Mouse (Mus musculus) midbrain, embryonic 14.5 days (tissue): Measurements from ENCODE around the gene Acad8. TPM values are rescaled to one million over a fixed set of nuclear protein-coding genes. Genes with fewer than 3 reads are reported as not detected.

ENCODE experiments used
- ATAC-seq: fragments of 200-750 bp; cut with Nextera tagmentation; 2 replicates; pipeline ENCODE4 v1.8.0; 2017; ENCODE audit warnings: moderate number of reproducible peaks, moderate library complexity; ENCODE audit not compliant: low FRiP score, low TSS enrichment
- DNase-seq: peaks from one replicate; pipeline ENCODE4 v3.0.0-alpha.2; 2015
- H3K27ac ChIP-seq: fragments of 300-500 bp; sonication (generic); replicated peaks from 2 replicates; pipeline ENCODE4 v1.5.1; 2014; ENCODE audit warnings: mild to moderate bottlenecking, low read depth, low read length, moderate library complexity
- H3K27me3 ChIP-seq: fragments of 300-500 bp; sonication (generic); 2 replicates; pipeline ENCODE4 v1.6.1; 2014; ENCODE audit warnings: low read length, control low read depth, mixed read lengths; ENCODE audit not compliant: control insufficient read depth, insufficient read depth
- H3K36me3 ChIP-seq: fragments of 300-500 bp; sonication (generic); 2 replicates; pipeline ENCODE4 v1.6.1; 2014; ENCODE audit warnings: low read length, control low read depth; ENCODE audit not compliant: control insufficient read depth, insufficient read depth
- H3K4me1 ChIP-seq: fragments of 300-500 bp; sonication (generic); 2 replicates; pipeline ENCODE4 v1.6.1; 2014; ENCODE audit warnings: mild to moderate bottlenecking, antibody characterized with exemption, low read length, control low read depth; ENCODE audit not compliant: control insufficient read depth, insufficient read depth
- H3K4me2 ChIP-seq: fragments of 300-500 bp; sonication (generic); 2 replicates; pipeline ENCODE4 v1.6.1; 2014; ENCODE audit warnings: mild to moderate bottlenecking, low read length, moderate library complexity
- H3K4me3 ChIP-seq: fragments of 300-500 bp; sonication (generic); replicated peaks from 2 replicates; pipeline ENCODE4 v1.5.1; 2014; ENCODE audit warnings: low read depth, low read length
- H3K9ac ChIP-seq: fragments of 300-500 bp; sonication (generic); replicated peaks from 2 replicates; pipeline ENCODE4 v1.6.1; 2014; ENCODE audit warnings: mild to moderate bottlenecking, low read length, moderate library complexity
- H3K9me3 ChIP-seq: fragments of 300-500 bp; sonication (generic); 2 replicates; pipeline ENCODE4 v1.6.1; 2016; ENCODE audit warnings: low read length, control low read depth, mixed read lengths; ENCODE audit not compliant: control insufficient read depth
- WGBS: fragments of 180-500 bp; shearing (Covaris S2); extraction: QIAGEN DNeasy Blood & Tissue Kit; methylation state at CpG from one replicate; pipeline ENCODE4 v1.1.7; 2014; 5-methylcytosine and 5-hydroxymethylcytosine counted together
- polyA plus RNA-seq: library from polyadenylated mRNA; unstranded; fragments of >200 nt; fragmentation: Nextera tagmentation; extraction: Ambion mirVana; gene quantifications from 2 replicates; pipeline ENCODE4 v1.2.1, GENCODE M21; 2014

The Acad8 gene
- 27.3 and 28.5 TPM in 2 replicates for polyA plus RNA-seq

DNA sequence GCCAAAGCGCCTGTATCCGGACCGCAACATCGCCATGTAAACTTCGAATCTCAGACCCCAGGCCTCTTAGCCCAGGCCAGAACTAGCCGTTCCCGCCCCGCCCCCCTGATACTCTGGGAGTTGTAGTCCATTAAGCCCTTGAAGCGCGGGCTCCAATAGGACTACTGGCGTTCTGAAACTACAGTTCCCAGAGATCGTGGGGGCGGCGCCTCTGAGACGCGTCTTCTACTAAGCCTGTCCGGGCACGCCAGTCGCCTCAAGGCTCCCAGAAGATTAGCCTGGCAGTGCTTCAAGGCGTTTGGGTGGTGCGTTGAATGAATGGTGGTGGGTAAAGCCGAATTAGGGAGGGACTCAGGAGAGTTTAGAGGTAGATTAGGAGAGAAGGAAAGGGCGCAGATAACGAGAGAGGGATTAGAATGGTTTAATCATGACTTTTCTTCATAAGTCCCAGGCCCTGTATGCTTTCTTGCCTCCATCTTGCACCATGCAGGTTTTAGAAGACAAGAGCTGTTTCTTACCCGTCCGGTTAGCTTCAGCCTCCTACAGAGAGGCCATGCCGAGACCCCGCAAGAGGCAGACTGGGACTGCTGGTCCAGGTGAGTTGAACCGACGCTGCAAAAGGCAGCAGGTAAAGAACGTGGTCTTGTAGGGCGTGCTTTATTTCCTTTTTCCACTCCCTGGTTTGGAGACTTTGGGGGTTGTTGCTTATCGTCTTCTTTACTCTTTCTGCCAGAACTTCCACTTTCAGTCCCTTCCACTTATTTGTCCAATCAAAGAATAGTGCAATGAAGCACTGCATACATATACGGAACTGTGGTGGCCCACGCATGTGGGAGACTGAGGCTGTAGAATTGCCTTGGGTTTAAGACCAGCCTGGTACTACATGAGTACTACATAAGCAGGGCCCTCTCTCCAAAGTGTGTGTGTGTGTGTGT is at the start of gene Acad8, which contains the start of gene Thyn1:
TSS of gene Acad8 (minus strand) at position 106 of the 935 bp plus-strand sequence.
TSS of gene Thyn1 (plus strand) at position 250 of the 935 bp plus-strand sequence.
- WGBS = 1% methylated on average over 35 of the region's 35 CpGs
- Histone ChIP-seq H3K9me3 (no peaks in the 10 kb centered on the region), H3K4me1 (peaks cover 19% of the 10 kb centered on the region), H3K36me3 (peaks cover 15% of the 10 kb centered on the region), H3K4me3 (peak within 1 kb of the TSS; percentile 71), H3K4me2 (peak within 1 kb of the TSS; percentile 87), H3K27ac (peak within 1 kb of the TSS; percentile 60), H3K9ac (peak within 1 kb of the TSS; percentile 73), H3K27me3 (no peaks in the 10 kb centered on the region)
- ATAC-seq = peak; percentile 99
- DNase-seq = peak; percentile 99

- Histone ChIP-seq H3K9me3 (no peaks in the 10 kb centered on the region), H3K4me1 (no peaks in the 10 kb centered on the region), H3K27me3 (no peaks in the 10 kb centered on the region), H3K36me3 (peaks cover 90% of the 10 kb centered on the region), H3K4me2 (no peak overlapping the region), H3K4me3 (no peak overlapping the region), H3K9ac (no peak overlapping the region), H3K27ac (no peak overlapping the region)
- 95% methylated on average over 5 of the region's 5 CpGs for WGBS
- no peak for ATAC-seq
- DNase-seq = no peak
Observed at GRCm38 (mm10) chr9:27043892-27044291, 44.5 kb upstream of the Acad8 start.

DNA sequence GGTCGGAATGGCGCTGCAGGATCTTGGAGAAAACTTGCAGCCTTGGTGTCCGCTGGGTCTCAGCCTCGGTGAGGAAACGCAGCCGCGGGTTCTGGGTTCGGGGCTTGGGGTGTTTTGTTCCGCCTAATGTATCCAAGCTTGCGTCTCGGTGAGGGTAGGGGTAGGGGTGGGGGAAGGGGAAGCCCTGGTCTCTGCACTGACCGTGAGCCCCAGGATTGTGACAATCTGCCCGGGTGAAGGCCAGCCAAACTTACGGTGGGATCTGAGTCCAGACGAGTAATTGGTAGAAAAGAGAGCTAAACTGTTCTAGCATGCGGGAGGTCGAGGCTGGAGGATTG is 31.4 kb upstream of the Acad8 start:
- Histone ChIP-seq H3K4me2 (peak overlapping the region; percentile 83), H3K9ac (peak overlapping the region; percentile 55), H3K36me3 (0 out of 2 replicates have a peak, but pooled peaks cover 4% of the 10 kb centered on the region), H3K4me3 (peak overlapping the region; percentile 98), H3K4me1 (peaks cover 41% of the 10 kb centered on the region), H3K27me3 (no peaks in the 10 kb centered on the region), H3K27ac (0 out of 2 replicates have a peak overlapping the region, but pooled peaks have one; percentile 26), H3K9me3 (no peaks in the 10 kb centered on the region)
- WGBS = under 1% methylated on average over 17 of the region's 17 CpGs
- ATAC-seq (peak; percentile 35; the same call in 1 of the 2 replicates), DNase-seq (no peak)

- Histone ChIP-seq H3K4me1 (peaks cover 41% of the 10 kb centered on the region), H3K4me2 (peak within 1 kb of the TSS; percentile 83), H3K27me3 (no peaks in the 10 kb centered on the region), H3K4me3 (peak within 1 kb of the TSS; percentile 98), H3K27ac (peak within 1 kb of the TSS; percentile 93), H3K9ac (peak within 1 kb of the TSS; percentile 91), H3K9me3 (no peaks in the 10 kb centered on the region), H3K36me3 (0 out of 2 replicates have a peak, but pooled peaks cover 4% of the 10 kb centered on the region)
- DNase-seq (peak; percentile 99), ATAC-seq (peak; percentile 94)
- WGBS = under 1% methylated on average over 75 of the region's 80 CpGs
Observed at GRCm38 (mm10) chr9:27029828-27030762, 30.7 kb upstream of the Acad8 start, which contains the start of the genes Vps26b and Ncapd3. Vps26b (minus strand) TSS chr9:27030065. Ncapd3 (plus strand) TSS chr9:27030175.

DNA sequence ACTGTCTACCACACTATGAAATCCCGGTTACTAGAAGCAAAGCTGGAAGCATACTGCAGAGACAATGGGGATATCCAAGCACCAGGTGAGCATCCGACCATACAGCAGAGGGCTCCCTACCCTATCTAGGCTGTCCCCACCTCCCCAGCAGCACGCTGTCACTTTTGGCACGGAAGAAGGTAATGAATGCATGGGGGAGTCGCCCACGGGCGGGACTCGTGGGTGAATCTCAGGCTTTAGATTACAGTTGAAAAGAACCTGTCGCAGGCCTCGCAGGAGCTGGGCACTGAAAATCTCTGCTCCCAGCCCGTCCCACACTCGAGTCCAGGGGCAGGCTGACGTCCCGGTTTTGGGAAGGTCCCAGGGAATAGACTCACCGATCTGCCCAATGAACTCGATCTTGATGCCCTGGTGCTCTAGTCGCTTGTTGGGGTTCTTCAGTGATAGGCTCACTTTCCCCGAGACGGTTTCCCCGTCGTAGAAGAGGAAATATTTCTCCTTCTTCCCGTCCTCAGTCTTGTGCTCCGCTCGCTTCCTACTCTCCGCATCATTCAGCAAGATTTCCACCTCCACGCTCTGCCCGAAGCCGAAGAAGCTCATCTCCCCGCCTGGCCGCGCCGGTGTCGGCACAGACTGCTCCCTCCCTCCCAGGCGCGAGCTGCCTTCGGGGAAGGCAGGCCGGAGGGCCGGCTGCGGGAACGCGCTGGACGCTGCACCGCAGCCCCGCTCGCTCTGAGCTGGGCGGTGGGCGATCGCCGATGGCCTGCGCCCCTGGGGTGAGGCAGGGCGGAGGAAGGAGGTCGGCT is 29.9 kb upstream of the Acad8 start:
- peak overlapping the region; percentile 98 for H3K4me3 ChIP-seq
- peak overlapping the region; percentile 93 for H3K27ac ChIP-seq
- peaks cover 41% of the 10 kb centered on the region for H3K4me1 ChIP-seq
- peak overlapping the region; percentile 83 for H3K4me2 ChIP-seq
- no peaks in the 10 kb centered on the region for H3K9me3 ChIP-seq
- H3K36me3 ChIP-seq = no peaks in the 10 kb centered on the region
- H3K9ac ChIP-seq = peak overlapping the region; percentile 91
- DNase-seq = peak; percentile 71
- peak; percentile 39 for ATAC-seq
- under 1% methylated on average over 52 of the region's 52 CpGs for WGBS
- no peaks in the 10 kb centered on the region for H3K27me3 ChIP-seq

DNA sequence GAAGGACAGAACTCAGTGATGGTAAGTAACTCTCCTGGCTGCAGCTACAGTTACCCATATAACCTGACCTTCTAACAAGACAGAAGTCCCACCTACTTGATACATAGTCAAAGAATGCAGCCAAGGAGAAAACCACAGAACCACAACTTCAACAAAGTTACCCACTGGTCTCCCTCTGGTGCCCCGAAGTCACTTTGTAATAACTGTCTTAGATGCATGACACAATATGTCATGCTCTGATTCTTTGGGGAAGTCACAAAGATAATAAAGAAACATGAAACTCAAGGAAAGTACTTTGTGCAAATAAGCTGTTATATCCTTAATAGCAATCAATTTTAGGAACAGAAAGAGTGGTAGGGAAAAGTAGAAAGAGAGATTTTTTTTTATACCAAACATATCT is 27.3 kb upstream of the Acad8 start:
- H3K9ac ChIP-seq = no peak overlapping the region
- peaks cover 35% of the 10 kb centered on the region for H3K4me1 ChIP-seq
- H3K4me2 ChIP-seq = peak overlapping the region; percentile 83
- no peak overlapping the region for H3K4me3 ChIP-seq
- H3K36me3 ChIP-seq = peaks cover 3% of the 10 kb centered on the region; the same call in 1 of the 2 replicates
- WGBS = 87% methylated on average over 1 of the region's 1 CpGs
- no peak overlapping the region for H3K27ac ChIP-seq
- ATAC-seq = no peak
- no peaks in the 10 kb centered on the region for H3K27me3 ChIP-seq
- no peaks in the 10 kb centered on the region for H3K9me3 ChIP-seq
- no peak for DNase-seq

GRCm38 (mm10) chr9:27023681-27024080 is 24.3 kb upstream of the Acad8 start:
- ATAC-seq = no peak
- H3K27ac ChIP-seq = no peak overlapping the region
- 94% methylated on average over 4 of the region's 4 CpGs for WGBS

More at GRCm38 (mm10) chr9:27023681-27024080, 24.3 kb upstream of the Acad8 start:
- H3K36me3 ChIP-seq = peaks cover 16% of the 10 kb centered on the region; the same call in 1 of the 2 replicates
- no peaks in the 10 kb centered on the region for H3K27me3 ChIP-seq
- H3K4me2 ChIP-seq = no peak overlapping the region
- H3K9ac ChIP-seq = no peak overlapping the region
- H3K4me3 ChIP-seq = no peak overlapping the region
- no peak for DNase-seq
- H3K4me1 ChIP-seq = peaks cover 28% of the 10 kb centered on the region
- H3K9me3 ChIP-seq = no peaks in the 10 kb centered on the region
